Mouse (Mus musculus) heart, embryonic 16.5 days (tissue): Measurements from ENCODE around the gene Ldlrap1. TPM values are rescaled to one million over a fixed set of nuclear protein-coding genes. Genes with fewer than 3 reads are reported as not detected.

ENCODE experiments used
- ATAC-seq: fragments of 200-750 bp; cut with Nextera tagmentation; replicated peaks from 2 replicates; pipeline ENCODE4 v1.8.0; 2017; ENCODE audit warnings: moderate number of reproducible peaks; ENCODE audit not compliant: insufficient read depth, low FRiP score; ENCODE audit errors: extremely low read depth
- H3K27ac ChIP-seq: fragments of 300-500 bp; sonication (generic); 2 replicates; pipeline ENCODE4 v1.5.1; 2014; ENCODE audit warnings: mild to moderate bottlenecking, low read length, control low read depth, moderate library complexity
- H3K27me3 ChIP-seq: fragments of 300-500 bp; sonication (generic); 2 replicates; pipeline ENCODE4 v1.6.1; 2014; ENCODE audit warnings: low read length, mixed read lengths; ENCODE audit not compliant: control insufficient read depth, insufficient read depth
- H3K36me3 ChIP-seq: fragments of 300-500 bp; sonication (generic); 2 replicates; pipeline ENCODE4 v1.6.1; 2014; ENCODE audit not compliant: control insufficient read depth, insufficient read depth
- H3K4me1 ChIP-seq: fragments of 300-500 bp; sonication (generic); 2 replicates; pipeline ENCODE4 v1.6.1; 2014; ENCODE audit warnings: low read length, mixed read lengths; ENCODE audit not compliant: control insufficient read depth, insufficient read depth
- H3K4me2 ChIP-seq: fragments of 300-500 bp; sonication (generic); 2 replicates; pipeline ENCODE4 v1.6.1; 2014; ENCODE audit warnings: low read depth, mild to moderate bottlenecking, control low read depth, low read length
- H3K4me3 ChIP-seq: fragments of 300-500 bp; sonication (generic); 2 replicates; pipeline ENCODE4 v1.5.1; 2014; ENCODE audit warnings: mild to moderate bottlenecking, control low read depth, low read length
- H3K9ac ChIP-seq: fragments of 300-500 bp; sonication (generic); 2 replicates; pipeline ENCODE4 v1.6.1; 2014; ENCODE audit warnings: low read length, control low read depth
- H3K9me3 ChIP-seq: fragments of 300-500 bp; sonication (generic); replicated peaks from 2 replicates; pipeline ENCODE4 v1.6.1; 2016; ENCODE audit warnings: low read length; ENCODE audit not compliant: control insufficient read depth
- WGBS: fragments of 180-500 bp; shearing (Covaris S2); extraction: QIAGEN DNeasy Blood & Tissue Kit; methylation state at CpG from one replicate; pipeline ENCODE4 v1.1.7; 2014; 5-methylcytosine and 5-hydroxymethylcytosine counted together
- polyA plus RNA-seq: library from polyadenylated mRNA; unstranded; fragments of >200 nt; fragmentation: Nextera tagmentation; extraction: Ambion mirVana; gene quantifications from 2 replicates; pipeline ENCODE4 v1.2.1, GENCODE M21; 2015

The Ldlrap1 gene
- polyA plus RNA-seq, 1 experiment from 2014 or later = 14.7 TPM

GRCm38 (mm10) chr4:134719489-134719888 lies 48.3 kb downstream of the Ldlrap1 start:
- Histone ChIP-seq H3K27me3 (no peaks in the 10 kb centered on the region), H3K4me3 (no peak overlapping the region), H3K27ac (no peak overlapping the region), H3K36me3 (no peaks in the 10 kb centered on the region), H3K9ac (no peak overlapping the region), H3K4me2 (no peak overlapping the region), H3K9me3 (no peaks in the 10 kb centered on the region), H3K4me1 (no peaks in the 10 kb centered on the region)
- ATAC-seq = no peak
- WGBS = 49% methylated on average over 8 of the region's 8 CpGs

DNA sequence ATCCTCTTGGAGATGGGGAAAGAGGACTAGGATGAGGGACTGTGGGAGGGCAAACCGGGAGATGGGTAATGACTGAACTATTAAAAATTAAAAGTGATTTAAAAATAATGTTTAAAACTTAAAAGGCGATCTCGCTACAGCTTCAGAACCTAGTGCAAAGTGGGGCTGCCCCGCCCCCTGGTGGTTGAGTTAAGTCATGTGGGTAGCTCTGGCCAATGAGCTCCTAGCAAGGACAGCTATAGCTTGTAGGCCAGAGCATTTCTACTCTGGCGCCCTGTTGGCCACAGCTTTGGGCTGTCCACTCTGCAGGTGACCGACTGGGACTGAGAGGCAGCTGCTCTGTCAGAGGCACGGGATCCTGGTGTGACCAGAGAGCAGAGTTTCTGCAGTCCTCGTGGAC lies 53.9 kb downstream of the Ldlrap1 start:
- H3K9ac ChIP-seq = peak overlapping the region; percentile 65
- peak; percentile 91 for ATAC-seq
- H3K4me3 ChIP-seq = no peak overlapping the region
- no peaks in the 10 kb centered on the region for H3K27me3 ChIP-seq
- no peak overlapping the region for H3K27ac ChIP-seq
- 5% methylated on average over 8 of the region's 8 CpGs for WGBS
- peaks cover 3% of the 10 kb centered on the region; the same call in 1 of the 2 replicates for H3K4me1 ChIP-seq
- H3K9me3 ChIP-seq = no peaks in the 10 kb centered on the region
- no peaks in the 10 kb centered on the region for H3K36me3 ChIP-seq
- H3K4me2 ChIP-seq = peak overlapping the region; percentile 5; the same call in 1 of the 2 replicates

GRCm38 (mm10) chr4:134705311-134705710 lies 62.5 kb downstream of the Ldlrap1 start:
- H3K4me2 ChIP-seq = no peak overlapping the region; the same call in 1 of the 2 replicates
- no peak overlapping the region for H3K27ac ChIP-seq
- WGBS = 55% methylated on average over 5 of the region's 5 CpGs
- H3K27me3 ChIP-seq = peaks cover 2% of the 10 kb centered on the region; the same call in 1 of the 2 replicates
- no peaks in the 10 kb centered on the region for H3K36me3 ChIP-seq
- no peak overlapping the region for H3K9ac ChIP-seq
- no peak overlapping the region for H3K4me3 ChIP-seq
- peaks cover 19% of the 10 kb centered on the region for H3K4me1 ChIP-seq
- ATAC-seq = no peak
- H3K9me3 ChIP-seq = no peaks in the 10 kb centered on the region

GRCm38 (mm10) chr4:134704590-134704989 lies 63.2 kb downstream of the Ldlrap1 start:
- Histone ChIP-seq H3K27ac (no peak overlapping the region), H3K4me3 (peak overlapping the region; percentile 76), H3K4me2 (peak overlapping the region; percentile 100), H3K4me1 (peaks cover 19% of the 10 kb centered on the region), H3K9ac (peak overlapping the region; percentile 66), H3K9me3 (no peaks in the 10 kb centered on the region), H3K27me3 (peaks cover 2% of the 10 kb centered on the region; the same call in 1 of the 2 replicates), H3K36me3 (no peaks in the 10 kb centered on the region)
- ATAC-seq = no peak; the same call in 1 of the 2 replicates
- 1% methylated on average over 21 of the region's 21 CpGs for WGBS

DNA sequence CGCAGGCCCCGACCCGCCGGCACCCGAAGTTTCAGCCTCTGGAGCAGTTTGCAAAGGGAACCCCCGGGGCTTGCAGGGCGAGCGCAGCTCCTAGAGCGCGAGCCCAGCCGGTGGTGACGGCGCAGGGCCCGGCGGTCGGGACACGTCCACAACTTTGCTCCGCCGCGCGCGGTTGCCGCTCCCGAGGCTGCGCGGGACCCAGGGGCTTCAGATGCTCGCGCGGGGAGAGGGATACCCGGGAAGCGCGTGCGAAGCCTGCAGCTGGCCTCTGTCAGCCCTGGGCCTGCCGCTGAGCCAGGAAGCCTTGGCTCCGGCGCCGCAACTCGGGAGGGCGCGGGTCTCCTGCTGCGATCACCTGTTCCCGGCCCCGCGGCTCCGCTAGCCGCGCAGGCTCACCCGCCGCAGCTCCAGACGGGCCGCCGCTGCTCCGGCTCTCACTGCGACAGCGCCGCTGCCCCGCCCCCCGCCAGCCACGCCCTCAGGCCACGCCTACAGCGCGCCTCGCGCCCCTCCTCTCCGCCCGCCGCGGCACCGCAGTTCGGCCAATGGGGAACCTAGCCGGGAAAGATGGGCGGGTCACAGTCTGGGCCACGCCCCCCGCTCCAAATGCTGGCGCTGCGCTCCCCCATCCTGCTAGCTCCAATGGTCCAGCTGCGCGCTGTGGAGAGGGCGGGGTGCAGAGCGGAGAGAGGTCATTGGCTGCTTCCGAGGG lies 63.8 kb downstream of the Ldlrap1 start, which contains the start of gene Man1c1:
Gene Man1c1 (minus strand): TSS at position 456 of the 712 bp plus-strand sequence.
- Histone ChIP-seq H3K4me3 (peak within 1 kb of the TSS; percentile 76), H3K4me1 (peaks cover 19% of the 10 kb centered on the region), H3K4me2 (peak within 1 kb of the TSS; percentile 100), H3K27ac (peak within 1 kb of the TSS; percentile 49), H3K9ac (peak within 1 kb of the TSS; percentile 91), H3K36me3 (no peaks in the 10 kb centered on the region), H3K9me3 (no peaks in the 10 kb centered on the region), H3K27me3 (peaks cover 2% of the 10 kb centered on the region; the same call in 1 of the 2 replicates)
- WGBS = under 1% methylated on average over 75 of the region's 81 CpGs
- ATAC-seq = peak; percentile 95

- H3K9ac ChIP-seq = peak overlapping the region; percentile 91
- H3K27me3 ChIP-seq = peaks cover 2% of the 10 kb centered on the region; the same call in 1 of the 2 replicates
- peaks cover 19% of the 10 kb centered on the region for H3K4me1 ChIP-seq
- H3K9me3 ChIP-seq = no peaks in the 10 kb centered on the region
- H3K36me3 ChIP-seq = no peaks in the 10 kb centered on the region
- WGBS = under 1% methylated on average over 81 of the region's 90 CpGs
- H3K27ac ChIP-seq = peak overlapping the region; percentile 49
- peak overlapping the region; percentile 100 for H3K4me2 ChIP-seq
- ATAC-seq = peak; percentile 11
- H3K4me3 ChIP-seq = peak overlapping the region; percentile 76
Observed at GRCm38 (mm10) chr4:134702981-134703834, 64.6 kb downstream of the Ldlrap1 start.

GRCm38 (mm10) chr4:134701934-134702333 lies 65.9 kb downstream of the Ldlrap1 start:
- H3K36me3 ChIP-seq = no peaks in the 10 kb centered on the region
- peak overlapping the region; percentile 76 for H3K4me3 ChIP-seq
- no peaks in the 10 kb centered on the region for H3K9me3 ChIP-seq
- peaks cover 2% of the 10 kb centered on the region; the same call in 1 of the 2 replicates for H3K27me3 ChIP-seq
- 25% methylated on average over 6 of the region's 6 CpGs for WGBS
- H3K4me1 ChIP-seq = peaks cover 19% of the 10 kb centered on the region
- H3K27ac ChIP-seq = no peak overlapping the region
- peak overlapping the region; percentile 91 for H3K9ac ChIP-seq
- ATAC-seq = no peak
- H3K4me2 ChIP-seq = peak overlapping the region; percentile 100

DNA sequence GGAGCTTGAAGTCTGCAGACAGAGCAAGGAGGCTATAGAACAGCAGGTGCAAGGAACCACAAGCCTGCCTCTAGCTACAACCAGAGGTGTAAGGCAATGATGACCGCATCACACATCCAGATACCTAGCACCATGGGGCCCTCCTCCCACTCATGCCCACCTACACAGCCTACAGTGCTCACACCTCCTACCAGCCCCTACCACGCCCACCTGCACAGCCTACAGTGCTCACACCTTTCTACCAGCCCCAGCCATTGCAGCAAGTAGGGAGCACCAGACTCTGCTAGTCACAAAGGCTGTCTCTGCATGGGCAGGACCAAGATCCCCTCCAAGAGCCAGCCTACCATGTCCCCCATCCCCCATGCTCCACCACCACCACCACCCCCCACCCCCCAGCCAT lies 66.9 kb downstream of the Ldlrap1 start:
- Histone ChIP-seq H3K4me1 (peaks cover 19% of the 10 kb centered on the region), H3K27ac (no peak overlapping the region), H3K9me3 (no peaks in the 10 kb centered on the region), H3K27me3 (peaks cover 2% of the 10 kb centered on the region; the same call in 1 of the 2 replicates), H3K4me2 (no peak overlapping the region), H3K36me3 (no peaks in the 10 kb centered on the region), H3K9ac (no peak overlapping the region), H3K4me3 (no peak overlapping the region)
- WGBS = 84% methylated on average over 2 of the region's 2 CpGs
- ATAC-seq = no peak
